Mouse (Mus musculus): ENCODE results near the gene Tbxas1.

GRCm38 (mm10) chr6:39132556-39132955, 257.4 kb downstream of the Tbxas1 start:
- TF ChIP-seq MAFK (IDR thresholded peaks at IDR 0.05; ENCODE audit: insufficient replicate concordance, low read length) (no peak), CHD2 (IDR thresholded peaks at IDR 0.05; ENCODE audit: low read length) (no peak), SMC3 (IDR thresholded peaks at IDR 0.05; ENCODE audit: low read depth, low read length) (no peak)

All from CH12.LX (cell line).